Mouse (Mus musculus) urinary bladder, postnatal 4 days (tissue): Measurements from ENCODE around the gene Xpo5.
A peak's percentile ranks its signal among the peaks of the same experiment; 100 is the strongest.

Experiments
- DNase-seq, 2 experiments: peaks; one replicate each; pipeline ENCODE4 v3.0.0; 2021 to 2022; ENCODE audit warnings: low spot score in 2 of 2

Gene Xpo5

DNA sequence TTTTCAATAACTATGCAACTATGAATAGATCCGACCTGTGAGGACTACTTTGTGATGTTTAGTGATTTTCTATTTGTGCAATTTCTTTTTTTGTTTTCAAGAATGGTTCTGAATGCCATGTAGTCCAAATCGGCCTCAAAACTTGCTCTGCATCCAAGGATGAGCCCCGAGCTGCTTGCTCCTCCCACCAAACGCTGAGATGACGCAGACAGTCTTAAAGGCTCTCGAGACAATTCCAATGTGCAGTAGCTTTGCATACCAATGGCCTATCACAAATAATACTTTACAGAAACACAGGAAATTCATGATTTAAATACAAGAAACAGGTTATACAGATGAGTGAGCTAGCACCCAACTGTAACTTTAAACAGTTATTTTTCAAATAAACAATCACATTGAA, 1.4 kb upstream of the Xpo5 start:
- no peak for DNase-seq

DNA sequence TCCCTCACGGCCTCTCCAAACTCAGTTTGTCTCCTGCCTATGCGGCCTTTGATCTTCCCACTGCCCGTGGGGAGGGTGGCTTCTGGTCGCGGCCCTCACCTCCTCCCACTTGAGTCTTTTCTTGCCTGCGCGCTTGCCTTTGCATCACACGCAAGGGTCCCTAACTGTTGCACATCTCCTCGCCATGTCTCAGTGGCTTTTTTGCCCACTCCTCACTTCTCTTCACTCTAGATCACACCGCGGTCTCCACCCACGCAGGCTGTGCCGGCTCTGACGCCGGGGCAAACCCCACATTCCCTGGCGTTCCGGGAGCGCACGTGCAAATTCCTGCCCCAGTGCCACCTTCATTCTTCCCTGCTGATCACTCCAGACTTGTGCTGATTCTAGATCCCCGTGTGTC, 496 bp downstream of the Xpo5 start:
- DNase-seq: no peak

- DNase-seq: no peak
Measured at GRCm38 (mm10) chr17:46206676-46207075, 4.1 kb downstream of the Xpo5 start.

- no peak for DNase-seq
Measured at GRCm38 (mm10) chr17:46210550-46210949, 8.0 kb downstream of the Xpo5 start.

DNA sequence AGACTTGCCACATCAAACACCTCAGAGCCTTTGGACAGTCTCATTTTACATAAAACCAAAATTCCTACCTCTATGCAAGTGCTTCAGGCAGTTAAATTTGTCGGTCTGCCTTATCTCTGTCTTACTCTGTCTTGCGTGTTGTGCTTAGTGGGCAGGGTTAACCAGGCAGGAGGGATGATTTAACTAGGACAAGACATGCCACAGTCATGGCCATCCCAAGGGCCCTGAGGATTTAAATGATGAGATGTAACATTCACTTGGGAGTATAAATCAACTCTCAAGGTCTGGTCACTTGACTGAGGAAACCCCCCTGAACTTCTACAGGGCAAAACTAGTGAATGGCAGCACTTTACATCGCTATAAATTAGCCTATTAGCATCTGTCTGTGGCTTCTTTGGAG, 19.0 kb downstream of the Xpo5 start:
- no peak for DNase-seq

GRCm38 (mm10) chr17:46227576-46227975, 25.0 kb downstream of the Xpo5 start:
- no peak for DNase-seq

DNA sequence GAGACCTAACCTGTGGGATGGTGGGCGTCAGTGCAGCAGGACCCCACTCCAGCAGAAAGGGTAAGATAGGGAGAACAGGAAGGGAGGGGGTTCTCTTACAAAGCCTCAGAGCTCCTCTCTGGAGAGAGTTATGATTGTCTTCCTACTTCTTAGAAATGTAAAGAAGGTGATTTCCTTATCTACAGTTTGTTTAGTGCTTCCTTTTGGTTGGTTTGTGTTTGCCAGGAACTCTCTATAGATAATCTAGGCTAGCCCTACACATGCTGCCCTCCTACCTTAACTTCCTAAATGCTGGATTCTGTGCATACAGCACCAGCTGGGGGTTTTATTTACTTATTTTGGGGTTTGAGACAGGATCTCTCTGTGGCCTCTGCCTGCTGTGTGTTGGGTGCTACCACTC, 33.5 kb downstream of the Xpo5 start:
- no peak for DNase-seq

DNA sequence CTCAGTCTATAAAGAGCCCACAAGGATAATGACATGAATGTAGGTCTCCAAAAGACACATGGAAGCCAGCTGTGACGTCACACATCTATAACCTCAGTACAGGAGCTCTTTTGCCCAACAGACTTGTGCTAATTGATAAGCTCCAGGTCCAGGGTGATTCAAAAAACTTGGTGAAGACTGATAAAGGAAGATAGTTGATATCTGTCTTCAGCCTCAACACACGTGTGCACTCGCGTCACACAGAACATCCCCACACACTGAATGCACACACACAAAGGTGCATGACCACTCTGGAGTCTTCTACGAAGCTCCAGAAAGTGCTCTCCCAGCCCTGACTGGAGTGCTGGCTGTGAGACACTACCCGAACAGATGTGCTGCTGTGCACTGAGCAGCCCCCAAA, 34.5 kb downstream of the Xpo5 start:
- no peak for DNase-seq

DNA sequence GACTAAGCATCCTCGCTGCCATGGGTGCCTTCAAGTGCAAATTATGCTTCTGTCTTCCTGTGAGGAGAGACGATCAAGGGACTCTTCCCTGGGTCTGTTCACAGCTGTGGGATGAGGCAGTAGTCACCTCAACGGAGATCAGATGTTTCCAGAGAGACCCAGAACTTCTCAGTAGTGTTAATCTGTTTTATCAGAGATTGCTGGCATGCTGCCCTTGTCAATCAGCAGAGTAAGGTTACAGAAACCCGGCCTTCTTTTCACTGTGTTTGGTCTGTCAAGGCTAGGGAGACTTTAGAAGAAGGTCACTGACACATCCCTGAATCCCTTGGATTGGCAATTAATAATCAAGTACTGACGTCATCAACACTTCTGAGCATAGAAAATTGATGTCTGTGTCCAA, 34.9 kb downstream of the Xpo5 start:
- DNase-seq: no peak

GRCm38 (mm10) chr17:46239516-46240114, 37.0 kb downstream of the Xpo5 start:
- DNase-seq: peak in 1 of 2 experiments; percentile 54

DNA sequence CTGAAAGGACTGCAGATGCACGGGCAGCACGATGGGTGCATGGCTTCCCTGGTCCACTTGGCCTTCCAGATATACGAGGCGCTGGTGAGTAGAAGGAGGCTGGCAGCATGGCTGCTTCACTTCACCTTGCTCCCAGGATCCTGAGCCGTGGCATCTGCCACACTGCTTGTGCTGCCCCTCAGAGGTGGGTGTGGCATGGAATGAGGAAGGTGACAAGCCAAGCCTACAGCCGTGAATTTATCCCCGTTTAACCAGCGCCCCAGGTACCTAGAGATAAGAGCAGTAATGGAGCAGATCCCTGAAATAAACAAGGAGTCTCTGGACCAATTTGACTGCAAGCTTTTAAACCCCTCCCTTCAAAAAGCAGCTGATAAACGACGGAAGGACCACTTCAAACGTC, 38.9 kb downstream of the Xpo5 start:
- DNase-seq: peak in 1 of 2 experiments; percentile 57

DNA sequence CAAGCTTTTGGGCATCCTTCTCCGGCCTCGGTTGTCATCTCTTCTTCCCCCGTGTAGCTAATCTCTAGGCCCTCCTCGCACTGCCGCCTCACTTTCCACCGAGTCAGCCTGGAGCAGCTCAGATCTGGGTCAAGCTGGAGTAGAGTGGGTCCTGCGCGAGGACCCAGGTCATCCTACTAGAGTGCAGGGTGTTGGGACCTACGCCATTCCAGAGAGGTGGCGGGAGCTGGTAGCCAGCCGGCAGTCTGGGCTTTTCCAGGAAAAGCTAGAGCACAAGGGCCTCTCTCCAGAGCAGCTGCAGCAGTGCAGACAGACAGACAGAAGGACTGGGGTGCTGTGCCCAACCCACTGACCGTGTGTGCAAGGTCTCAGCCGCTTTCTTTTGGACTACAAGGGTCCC, 39.7 kb downstream of the Xpo5 start:
- DNase-seq: peak in 1 of 2 experiments; percentile 56

DNA sequence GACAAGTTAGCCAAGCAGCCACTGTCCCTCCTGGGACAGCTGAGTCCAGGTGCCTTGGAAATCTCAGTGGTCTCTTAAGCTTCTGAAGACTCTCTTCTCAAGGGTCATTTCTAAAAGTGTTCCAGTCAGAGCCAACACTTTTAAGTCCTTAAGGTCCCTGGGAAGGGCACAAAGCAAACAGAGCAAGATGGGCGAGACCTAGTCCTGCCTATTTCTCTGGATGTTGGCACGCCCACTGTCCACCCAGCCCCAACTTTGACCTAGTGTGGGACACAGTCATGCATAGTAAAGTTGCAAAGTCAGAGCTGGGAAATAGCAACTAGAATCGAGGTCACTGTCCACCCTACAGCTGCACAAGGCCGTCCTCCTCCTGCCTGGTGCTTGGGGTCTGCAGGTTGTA, 40.4 kb downstream of the Xpo5 start:
- no peak for DNase-seq

- DNase-seq: no peak
Measured at GRCm38 (mm10) chr17:46243624-46244023, 41.0 kb downstream of the Xpo5 start.

DNA sequence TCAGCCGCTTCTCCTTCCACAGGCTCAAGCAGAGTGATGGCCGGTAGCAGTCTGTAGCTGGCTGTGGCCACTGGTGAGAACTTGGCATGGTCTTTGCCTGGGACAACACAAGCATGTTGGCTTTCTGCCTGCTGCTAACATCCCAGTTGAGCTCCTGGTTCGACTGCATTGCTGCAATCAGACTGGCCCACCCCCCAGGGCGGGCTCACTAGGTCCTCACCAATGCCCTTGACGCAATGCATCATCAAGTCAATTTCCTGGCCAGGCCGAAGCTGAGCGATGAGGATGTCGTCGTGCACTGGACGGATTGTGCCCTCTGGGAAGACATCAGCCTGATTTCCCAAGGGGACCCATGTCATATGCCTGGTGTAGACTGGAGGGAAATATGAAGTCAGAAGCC, 42.0 kb downstream of the Xpo5 start:
- peak in 1 of 2 experiments; percentile 58 for DNase-seq

DNA sequence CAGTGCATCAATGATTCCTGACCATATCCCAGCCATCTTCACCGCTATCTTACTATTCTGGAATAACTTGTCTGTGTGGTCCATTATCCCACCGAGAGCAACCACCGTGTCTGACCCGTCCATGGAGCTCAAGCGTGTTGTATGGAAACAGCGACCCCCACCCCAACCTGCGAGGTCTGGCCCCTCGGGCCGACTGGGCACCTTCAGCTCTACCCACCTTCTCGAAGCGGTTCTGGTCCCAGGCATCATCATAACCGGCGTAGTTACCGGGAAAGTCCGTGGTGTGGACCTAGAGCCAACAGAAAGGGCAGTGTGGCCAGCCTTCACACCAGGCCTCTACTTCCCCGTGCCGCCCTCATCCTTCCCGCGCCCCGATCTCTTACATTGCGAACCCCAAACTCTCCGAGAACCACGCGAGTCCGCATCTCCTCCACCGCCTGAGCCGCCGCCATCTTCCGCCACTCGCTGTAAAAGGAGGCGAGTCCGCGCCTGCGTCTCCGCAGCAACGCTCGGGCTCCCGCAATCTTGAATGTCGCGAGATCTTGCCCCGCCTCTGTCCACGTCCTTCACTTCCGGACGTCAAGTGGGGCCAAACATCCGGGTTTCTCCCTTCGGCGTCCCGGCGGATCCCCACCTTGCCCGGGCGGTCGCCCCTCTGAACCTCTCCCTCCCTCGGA, 45.1 kb downstream of the Xpo5 start, which contains the start of the genes Polr1c and Yipf3:
Gene Polr1c, minus strand, starts transcription at position 543 of the 677 bp plus-strand sequence.
Gene Yipf3, plus strand, starts transcription at position 569 of the 677 bp plus-strand sequence.
- DNase-seq: peak; percentile 91 to 96

DNA sequence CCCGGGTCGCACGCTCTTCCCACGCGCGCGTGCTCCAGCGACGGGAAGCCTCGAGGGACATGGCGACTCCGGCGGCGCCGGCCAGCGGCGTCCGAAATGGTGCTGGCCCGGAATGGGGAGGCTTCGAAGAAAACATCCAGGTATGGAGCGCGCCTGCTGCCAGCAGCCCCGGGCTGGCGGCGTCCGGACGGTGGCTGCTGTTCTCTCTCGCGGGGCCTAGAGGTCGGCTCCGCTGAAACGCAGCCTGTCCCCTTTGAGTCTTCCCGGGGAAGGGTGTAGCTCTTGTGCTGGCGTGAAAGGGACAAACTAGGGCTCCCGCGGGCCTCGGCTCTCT, 45.6 kb downstream of the Xpo5 start:
- no peak for DNase-seq

DNA sequence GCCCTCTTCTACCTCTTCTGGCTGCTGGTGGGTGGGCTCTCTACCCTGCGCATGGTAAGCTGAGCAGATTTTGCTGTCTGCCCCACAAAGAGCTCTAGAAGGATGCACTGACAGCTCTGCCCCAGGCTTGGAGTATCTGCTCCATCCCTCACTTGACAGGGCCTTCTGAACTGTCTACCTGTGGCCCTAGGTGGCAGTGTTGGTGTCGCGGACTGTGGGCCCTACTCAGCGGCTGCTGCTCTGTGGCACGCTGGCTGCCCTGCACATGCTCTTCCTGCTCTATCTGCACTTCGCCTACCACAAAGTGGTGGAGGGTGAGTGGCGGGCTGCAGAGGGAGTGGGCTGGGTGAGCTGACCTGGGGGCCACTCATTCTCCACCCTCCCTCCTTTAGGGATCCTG, 48.6 kb downstream of the Xpo5 start:
- no peak for DNase-seq

GRCm38 (mm10) chr17:46252571-46253451, 50.2 kb downstream of the Xpo5 start:
- no peak for DNase-seq

DNA sequence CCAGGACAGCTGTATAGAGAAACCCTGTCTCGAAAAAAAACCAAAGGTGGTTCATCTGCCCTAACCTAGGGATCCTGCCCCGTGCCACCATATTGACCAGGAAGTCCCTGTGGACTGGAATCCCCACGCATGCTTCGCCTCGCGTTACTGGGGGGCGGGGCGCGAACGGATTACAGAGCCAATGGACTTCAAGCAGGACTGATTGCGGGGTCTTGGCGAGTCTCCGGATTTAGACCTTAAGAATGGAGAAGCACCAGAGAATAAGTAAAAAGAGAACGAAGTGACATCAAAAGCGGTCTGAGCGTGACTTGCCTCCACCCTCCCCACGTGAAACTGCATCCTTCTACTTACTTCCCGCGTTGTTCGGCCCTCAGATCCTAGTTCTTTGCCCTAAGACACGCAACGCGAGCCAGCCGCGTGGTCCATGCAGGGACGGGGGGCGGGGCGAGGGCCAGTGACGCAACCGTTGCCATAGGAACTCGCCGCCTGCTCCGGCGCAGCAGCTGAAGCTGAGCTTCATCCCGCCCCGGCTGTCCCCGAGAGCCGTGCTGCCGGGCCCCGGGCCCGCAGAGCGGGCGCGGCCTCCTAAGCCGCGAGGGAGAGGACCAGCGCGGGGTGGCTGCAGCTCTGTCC, 51.0 kb downstream of the Xpo5 start, which contains the start of gene Lrrc73:
Gene Lrrc73, plus strand, starts transcription at position 80 of the 633 bp plus-strand sequence.
- DNase-seq: peak; percentile 83 to 92

- no peak for DNase-seq
Measured at GRCm38 (mm10) chr17:46254106-46254505, 51.5 kb downstream of the Xpo5 start.

GRCm38 (mm10) chr17:46255147-46255546, 52.6 kb downstream of the Xpo5 start:
- no peak for DNase-seq
